Mouse (Mus musculus): ENCODE data around the gene Ckap4.
"Not testable (repeated sequence)": the region's sequence is repeated elsewhere in the genome, so short reads cannot be mapped to it uniquely, and the experiment has no call there.

Ckap4 gene

DNA sequence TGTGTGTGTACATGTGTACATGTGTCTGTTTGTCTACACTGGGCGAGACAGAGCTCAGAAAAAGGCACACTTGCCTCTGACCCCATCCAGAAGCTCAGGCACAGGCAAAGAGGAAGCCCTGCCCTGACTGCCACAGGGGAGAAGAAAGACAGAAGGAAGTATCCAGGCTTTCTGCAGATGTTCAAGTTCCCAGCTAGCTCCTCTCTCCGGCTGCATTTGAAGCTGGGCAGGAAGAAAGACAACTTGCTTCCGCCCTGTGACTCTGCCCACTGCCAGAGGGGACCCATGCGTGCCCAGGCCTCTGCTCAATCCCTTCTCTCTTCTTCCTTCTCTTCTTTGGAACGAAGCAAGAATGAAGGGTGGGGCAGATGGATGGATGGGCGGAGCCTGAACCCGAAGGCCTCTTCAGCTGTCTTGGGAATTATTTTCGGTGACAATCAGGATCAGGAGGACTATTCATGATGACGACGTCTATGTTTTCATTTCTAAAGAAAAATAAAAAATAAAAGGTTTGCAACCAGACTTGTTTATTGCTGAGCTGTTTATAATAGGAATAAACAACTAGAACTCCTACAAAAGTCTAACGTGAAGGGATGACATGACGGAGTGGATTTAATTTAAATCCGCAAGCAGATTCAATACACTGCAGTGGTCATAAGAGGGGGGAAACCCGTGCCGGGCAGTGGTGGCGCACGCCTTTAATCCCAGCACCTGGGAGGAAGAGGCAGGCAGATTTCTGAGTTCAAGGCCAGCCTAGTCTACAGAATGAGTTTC is 15.5 kb upstream of the Ckap4 start:
- DNase-seq (ENCODE audit: low spot score), result no peak

- no peak for DNase-seq (ENCODE audit: low spot score)
Measured at GRCm38 (mm10) chr10:84544841-84545610, 11.2 kb upstream of the Ckap4 start.

- DNase-seq (ENCODE audit: low spot score), result no peak
Measured at GRCm38 (mm10) chr10:84542802-84543658, 9.2 kb upstream of the Ckap4 start.

- no peak for DNase-seq (ENCODE audit: low spot score)
Measured at GRCm38 (mm10) chr10:84539651-84540050, 5.8 kb upstream of the Ckap4 start.

DNA sequence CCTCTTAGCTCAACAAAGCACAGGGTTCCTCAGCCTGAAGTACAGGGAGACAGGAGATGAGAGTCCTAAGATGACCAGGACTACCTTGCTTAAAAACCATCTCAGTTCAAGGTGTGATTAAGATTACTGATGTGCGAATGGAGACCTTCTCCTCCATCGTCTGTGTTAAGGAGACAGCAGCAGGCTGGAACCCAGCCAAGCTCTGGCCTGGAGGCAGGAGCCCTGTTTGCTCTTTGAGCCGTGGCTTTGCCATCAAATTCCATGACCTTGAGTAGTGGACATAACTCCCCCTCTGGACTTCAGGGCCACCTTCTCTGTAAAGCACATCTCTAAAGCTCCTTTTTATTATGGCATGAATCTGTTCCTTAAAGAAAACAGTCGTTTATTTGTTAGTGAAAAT is 2.0 kb upstream of the Ckap4 start:
- peak; percentile 70 for DNase-seq (ENCODE audit: low spot score)

DNA sequence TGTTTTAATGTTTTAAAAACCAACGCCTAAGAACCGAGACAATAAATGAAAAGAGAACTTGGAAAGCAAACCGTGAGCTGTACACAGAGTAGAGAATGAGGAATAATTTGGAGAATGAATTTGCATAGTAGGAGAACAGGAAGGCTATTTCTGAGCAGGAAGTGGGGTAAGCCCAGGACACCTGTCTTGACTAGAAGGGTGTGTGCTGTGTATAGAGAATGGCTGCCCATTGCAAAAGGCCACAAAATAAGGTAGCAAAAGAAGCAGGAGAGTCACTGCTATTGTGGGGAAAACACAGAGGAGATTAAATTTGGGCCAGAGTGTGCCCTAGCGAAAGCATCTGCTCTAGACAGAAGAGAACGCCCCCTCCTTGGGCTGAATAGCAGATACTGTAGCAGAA is 1.6 kb upstream of the Ckap4 start:
- no peak for DNase-seq (ENCODE audit: low spot score)

GRCm38 (mm10) chr10:84532911-84533882 is 665 bp downstream of the Ckap4 start:
- DNase-seq (ENCODE audit: low spot score), result peak; percentile 77

DNA sequence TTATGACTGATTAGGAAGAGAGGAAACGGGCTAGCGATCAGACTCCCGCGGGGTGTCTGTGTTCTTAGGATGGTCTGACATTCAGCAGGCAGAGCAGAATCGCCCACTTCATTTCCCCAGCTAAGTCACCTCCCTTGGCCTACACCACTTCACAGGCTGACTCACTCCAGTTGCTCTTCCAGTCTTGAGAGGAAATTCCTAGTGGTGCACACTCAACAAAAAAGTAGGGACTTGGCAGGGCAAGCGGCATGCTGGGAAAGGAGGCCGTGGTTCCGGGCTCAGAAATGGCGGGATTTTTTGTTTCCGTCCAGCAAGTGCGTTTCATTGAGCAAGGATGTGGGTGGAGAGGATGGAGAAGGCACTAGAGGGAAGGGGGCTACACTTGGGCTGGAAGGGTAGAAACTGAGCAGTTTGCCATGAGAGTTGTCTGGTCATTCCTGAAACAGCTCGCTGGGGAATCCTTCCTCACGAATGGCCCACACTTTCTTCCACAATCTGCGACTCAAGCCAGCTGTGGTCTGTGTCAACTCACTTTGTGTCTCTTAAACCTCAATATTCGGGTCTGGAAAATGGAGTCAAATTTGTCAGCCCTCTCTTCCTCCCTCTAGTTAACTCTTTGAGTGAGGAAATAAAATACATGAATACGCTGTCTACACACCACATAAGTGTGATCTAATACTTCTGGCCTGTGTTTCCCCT is 1.5 kb downstream of the Ckap4 start:
- no peak for DNase-seq (ENCODE audit: low spot score)

GRCm38 (mm10) chr10:84531576-84531975 is 2.3 kb downstream of the Ckap4 start:
- no peak for DNase-seq (ENCODE audit: low spot score)

DNA sequence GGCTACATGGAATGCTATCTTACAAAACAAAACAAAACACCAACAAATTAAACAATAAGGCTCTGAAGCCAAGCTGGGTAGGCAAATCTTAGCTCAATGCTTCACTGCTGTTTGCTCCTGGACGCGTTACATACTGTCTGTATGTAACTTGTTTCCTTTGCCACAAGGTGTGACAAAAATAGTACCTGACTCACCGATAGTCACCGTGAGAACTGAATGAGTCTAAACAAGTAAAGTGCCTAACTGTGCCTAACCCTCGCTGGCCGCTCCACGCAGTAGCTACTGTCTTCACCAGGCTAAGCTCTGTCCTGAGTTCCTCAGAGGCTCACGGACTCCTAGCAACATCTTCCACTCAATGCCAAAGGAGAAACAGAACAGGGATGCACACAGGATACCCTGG is 3.5 kb downstream of the Ckap4 start:
- DNase-seq (ENCODE audit: low spot score), result no peak

- DNase-seq (ENCODE audit: low spot score), result no peak
Measured at GRCm38 (mm10) chr10:84527631-84528030, 6.2 kb downstream of the Ckap4 start.

DNA sequence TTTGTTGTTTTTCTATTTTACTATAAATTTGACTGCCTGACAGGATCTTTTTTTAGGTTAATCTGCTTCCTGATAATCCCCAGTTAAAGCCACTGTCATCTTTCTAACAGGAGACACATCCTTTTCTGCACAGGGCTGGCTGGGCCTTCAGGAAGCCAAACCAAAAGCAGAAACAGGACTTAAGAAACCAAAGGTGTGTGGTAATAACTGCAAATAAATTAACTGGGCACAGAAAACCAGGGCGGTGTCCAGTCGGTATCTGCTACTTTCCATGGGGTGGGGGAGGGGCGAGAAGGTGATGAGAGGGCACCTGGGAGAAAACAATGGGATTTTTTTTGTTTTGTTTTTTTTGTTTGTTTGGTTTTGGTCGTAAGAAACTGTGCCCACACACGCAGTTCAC is 6.8 kb downstream of the Ckap4 start:
- no peak for DNase-seq (ENCODE audit: low spot score)

DNA sequence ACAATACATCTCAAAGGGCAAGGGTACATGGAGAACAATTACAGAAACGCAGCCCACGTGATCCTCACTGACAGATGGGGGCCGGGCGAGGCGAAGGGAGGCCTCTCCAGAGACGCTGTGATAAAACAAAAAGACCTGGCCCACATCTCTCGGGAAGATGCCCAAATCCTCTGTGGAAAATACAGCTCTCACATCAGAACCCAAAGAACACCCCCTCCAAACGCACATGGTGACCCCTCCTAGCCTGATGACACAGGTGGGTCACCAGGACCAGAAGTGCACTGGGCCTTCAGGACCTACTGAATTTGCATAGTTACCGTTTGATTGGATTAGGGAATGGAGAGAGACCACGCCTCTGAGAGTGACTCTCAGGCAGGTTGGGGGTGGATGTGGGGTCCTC is 7.4 kb downstream of the Ckap4 start:
- DNase-seq (ENCODE audit: low spot score), result no peak

GRCm38 (mm10) chr10:84523682-84524081 is 10.2 kb downstream of the Ckap4 start:
- DNase-seq (ENCODE audit: low spot score), result no peak

GRCm38 (mm10) chr10:84516414-84516927 is 17.4 kb downstream of the Ckap4 start:
- DNase-seq (ENCODE audit: low spot score), result peak; percentile 77

DNA sequence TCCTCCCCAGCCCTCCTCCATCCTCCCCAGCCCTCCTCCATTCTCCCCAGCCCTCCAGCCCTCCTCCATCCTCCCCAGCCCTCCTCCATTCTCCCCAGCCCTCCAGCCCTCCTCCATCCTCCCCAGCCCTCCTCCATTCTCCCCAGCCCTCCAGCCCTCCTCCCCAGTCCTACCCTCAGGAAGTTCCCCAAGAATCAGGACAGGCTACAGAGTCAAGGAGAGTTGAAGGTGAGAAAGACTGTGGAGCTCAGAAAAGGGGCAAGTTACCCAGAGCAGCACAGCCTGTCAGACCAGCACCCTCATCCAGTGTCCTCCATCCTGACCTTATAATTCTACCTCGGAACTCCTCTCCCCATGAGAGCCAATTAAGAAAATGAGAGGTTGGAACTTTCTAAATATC is 17.9 kb downstream of the Ckap4 start:
- not testable (repeated sequence) for DNase-seq (ENCODE audit: low spot score)

DNA sequence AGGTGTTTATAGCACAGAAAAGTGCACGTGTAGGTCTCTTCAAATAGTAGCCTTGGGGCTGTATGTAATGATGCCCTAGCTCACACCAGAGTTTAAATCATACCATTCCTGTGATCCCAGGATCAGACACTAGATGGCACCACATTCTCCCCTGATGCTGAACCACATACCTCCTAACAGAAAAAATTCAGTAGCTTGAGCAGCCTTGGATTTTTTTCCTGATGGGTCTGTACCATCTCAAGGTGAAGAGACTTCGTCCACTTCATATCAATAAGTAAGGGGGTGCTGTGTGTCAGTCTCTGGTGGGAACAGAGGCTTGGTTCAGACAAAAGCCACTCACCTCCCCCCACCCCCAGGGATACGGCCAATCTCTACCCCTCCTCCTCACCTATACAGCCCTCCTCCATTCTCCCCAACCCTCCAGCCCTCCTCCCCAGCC is 18.3 kb downstream of the Ckap4 start:
- DNase-seq (ENCODE audit: low spot score), result peak; percentile 85

DNA sequence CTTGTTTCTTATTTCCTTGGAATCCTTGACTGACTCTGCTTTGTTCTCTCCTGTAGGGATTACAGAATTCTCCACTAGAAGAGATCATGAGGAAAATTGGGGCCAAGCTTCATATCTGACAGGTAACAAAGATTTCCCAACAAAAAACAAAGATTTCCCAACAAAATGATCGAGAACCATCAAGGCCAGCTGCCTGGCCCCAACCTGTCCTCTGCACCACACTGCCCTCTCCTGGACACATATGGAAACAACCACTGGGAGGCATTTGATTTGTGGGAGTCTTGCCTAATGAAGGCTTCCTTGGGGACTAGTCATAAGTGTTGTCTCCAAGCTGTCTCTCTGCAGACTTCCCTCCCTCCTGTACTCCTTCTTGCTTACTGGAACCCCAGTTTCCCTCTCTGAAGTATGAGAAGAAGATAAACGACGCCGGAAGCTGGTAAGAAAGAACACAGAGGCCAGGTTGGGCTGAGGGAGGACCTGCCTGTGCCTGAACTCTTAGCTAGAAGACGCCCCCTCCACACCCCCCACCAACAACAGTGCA is 19.8 kb downstream of the Ckap4 start:
- DNase-seq (ENCODE audit: low spot score), result peak; percentile 80

DNA sequence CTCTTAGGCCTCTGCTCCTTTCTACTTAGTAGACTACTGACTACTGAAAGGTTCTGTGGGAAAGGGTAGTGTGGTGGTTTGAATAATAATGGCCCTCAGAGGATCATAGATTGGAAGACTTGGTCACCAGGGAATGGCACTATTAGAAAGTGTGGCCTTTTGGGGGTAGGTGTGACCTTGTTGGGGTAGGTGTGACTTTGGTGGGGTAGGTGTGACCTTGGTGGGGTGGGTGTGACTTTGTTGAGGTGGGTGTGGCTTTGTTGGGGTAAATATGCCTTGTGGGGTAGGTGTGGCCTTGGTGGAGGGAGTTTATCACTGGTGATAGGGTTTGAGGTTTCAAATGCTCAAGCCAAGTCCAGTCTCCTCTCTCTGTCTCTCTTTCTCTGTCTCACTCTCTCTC is 21.1 kb downstream of the Ckap4 start:
- DNase-seq (ENCODE audit: low spot score), result no peak

GRCm38 (mm10) chr10:84508603-84509002 is 25.3 kb downstream of the Ckap4 start:
- no peak for DNase-seq (ENCODE audit: low spot score)
